Mouse (Mus musculus): ENCODE data around the gene Cd2bp2. TPM values are rescaled to one million over a fixed set of nuclear protein-coding genes. Genes with fewer than 3 reads are reported as not detected.

Cd2bp2 gene
- polyA plus RNA-seq (2017; shearing (Covaris generic)): 80.9 TPM

DNA sequence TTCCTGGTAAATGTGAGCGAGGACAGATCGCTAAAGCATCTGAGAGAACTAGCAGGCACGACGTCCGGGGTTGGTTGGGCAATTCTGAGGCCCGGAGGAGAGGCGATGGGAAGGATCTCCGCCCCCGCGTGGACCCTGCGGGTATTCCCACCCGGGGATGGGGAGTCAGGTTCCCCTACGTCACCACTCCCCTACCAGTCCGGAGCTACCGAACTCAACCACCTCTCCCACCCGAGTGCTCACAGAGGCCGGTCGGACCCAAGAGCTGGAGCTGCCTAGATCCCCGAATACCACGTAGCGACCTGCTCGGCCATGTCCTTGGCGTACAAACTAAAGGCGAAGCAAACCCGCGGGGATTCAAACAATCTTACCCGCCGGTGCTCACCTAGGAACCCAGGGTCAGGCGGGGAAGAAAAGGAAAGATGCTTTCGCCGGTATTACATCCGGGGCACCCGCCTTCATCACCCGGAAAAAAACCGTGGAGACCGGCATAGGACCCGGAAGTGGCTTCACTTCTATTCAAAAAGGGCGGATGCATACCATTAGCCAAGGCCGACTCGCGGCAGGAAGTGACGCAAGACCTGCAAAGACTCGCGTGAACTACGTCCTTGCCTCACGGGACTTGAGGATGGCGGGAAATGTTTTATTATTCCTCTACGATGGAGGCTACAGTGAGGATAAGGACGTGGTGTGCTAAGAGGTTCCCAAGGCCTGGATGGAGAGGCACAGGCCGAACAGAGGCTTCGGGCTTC lies at the start of gene Cd2bp2:
TSS of gene Cd2bp2 (minus strand) at position 507 of the 752 bp plus-strand sequence.

DNA sequence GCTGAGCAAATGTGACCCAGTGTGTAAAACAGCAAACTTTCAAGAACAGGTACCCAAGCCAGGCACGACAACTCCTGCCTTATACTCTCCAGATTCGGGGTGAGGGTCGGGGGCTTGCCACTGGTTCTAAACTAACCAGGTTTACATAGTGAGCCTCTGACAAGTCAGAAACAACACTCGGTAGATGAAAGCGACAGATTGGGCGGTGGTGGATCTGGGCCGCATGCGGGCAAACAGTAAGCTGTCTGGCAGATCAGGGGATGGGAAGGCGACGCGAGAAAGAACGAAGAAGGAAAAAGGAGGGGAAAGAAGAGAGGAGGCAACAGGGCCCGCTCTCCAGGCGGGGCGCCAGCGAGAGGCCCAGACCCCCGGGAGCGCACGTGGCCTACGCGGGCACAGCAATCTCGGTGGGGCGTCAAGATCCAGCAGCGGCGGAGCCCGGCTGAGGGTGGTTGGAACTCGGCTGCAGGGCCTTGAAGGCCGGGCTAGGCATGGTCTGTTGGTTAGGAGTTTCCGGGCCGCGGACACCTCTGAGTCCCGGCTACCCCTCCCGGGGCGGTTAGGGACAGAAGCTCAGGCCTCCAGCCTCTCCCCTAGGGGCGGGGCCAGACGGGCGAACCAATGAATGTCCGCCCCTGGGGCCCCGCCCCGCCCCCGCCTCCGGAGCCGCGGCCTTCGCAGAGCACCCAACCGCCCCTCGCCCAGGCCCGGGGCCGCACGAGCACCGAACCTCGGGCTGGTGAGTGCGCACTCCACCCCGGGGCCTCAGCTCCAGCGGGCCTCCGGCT lies 48.2 kb upstream of the Cd2bp2 start, which contains the start of gene Zfp771:
TSS of gene Zfp771 (plus strand) at position 405 of the 788 bp plus-strand sequence.

DNA sequence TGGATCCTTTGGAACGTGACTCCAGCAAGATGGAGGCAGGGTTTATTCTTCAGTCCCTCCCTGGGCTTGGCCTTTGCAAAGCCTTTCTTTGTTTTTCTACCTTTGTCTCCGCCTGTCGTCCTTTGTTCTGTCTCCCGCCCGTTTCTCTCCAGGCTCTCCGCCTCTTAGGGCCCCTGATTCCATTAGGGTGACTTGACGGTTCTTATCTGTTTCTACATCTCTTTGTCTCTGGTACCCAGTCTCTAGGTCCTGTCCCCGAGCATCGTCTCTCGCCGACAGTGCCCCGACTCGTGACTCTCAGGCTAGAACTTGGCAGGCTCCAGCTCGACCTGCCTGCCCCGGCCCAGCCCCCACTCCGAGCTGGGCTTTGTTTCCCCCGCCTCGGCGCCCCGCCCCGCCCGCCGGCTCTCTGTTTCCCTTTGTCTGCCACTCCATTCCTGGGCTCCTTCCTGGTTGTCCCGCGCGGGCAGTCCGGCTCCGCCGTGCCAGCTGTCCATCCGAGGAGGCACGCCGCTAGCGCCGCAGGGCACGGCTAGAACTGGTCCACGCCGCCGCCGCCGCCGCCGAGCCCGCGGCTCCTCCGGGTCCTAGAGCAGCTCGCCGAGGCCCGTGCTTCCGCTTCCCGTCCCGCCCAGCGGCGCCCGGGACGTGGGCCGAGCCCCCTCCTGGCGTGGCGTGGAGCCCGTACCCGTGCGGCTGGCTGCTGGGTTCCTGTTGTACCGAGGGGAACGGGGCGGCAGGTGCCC lies 36.9 kb upstream of the Cd2bp2 start, which contains the start of the genes Zfp553 and Sept1:
TSS of gene Zfp553 (plus strand) at position 440 of the 746 bp plus-strand sequence.
TSS of gene Sept1 (minus strand) at position 509 of the 746 bp plus-strand sequence.

DNA sequence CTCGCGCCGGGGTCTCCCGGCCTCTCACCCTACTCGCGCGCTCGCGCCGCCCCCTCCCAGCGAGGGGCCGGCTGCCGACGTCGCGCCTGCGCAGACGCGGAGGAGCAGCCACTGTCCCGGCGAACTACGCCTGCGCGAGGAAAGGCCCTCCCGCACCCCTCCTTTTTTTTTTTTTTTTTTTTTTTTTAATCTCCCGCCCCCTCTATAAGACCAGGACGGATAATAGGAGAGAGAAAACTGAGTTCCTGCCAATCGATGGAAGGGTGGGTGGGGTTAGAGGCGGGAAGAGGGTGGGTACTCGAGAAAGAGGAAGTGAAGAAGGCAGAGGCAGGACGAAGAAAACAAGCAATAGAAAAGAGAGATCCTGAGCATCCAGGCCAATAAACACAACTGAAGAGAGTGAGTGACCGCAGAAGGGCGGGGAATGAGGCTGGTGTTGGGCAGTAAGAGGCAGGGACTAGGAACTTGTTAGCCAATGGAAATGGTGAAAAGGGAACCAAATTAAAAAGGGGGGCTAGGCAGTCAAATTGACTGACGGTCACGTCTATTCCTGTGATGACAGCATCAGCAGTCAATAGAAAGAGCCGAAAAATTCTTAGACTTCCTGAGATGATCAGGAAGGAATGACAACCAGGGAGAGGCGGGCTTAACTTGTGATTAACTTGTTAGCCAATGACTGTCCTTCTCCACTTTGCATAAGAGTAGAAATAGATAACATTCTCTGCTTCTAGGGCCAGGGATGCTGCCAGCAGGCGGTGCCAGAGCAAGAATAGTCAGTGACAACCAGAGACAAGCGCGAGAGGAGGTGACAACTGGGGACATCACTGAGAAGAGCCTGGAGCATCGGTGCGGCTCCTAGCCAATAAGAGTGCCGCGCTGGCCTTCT lies 12.9 kb upstream of the Cd2bp2 start, which contains the start of gene Mylpf:
TSS of gene Mylpf (plus strand) at position 338 of the 886 bp plus-strand sequence.

DNA sequence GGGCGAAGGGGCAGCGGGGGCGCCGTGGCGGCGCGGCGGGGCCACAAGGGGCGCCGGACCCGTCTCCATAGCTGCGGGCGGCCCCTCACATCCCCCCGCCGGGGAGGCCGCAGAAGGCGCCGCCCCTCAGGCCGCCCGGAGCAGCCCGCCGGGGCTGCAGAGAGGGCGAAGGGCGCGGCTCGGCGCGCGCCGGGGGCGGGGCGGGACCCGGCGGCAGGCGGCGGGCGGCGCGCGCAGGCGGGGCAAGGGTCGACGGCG lies 12.4 kb upstream of the Cd2bp2 start, which contains the start of gene Tbc1d10b:
TSS of gene Tbc1d10b (minus strand) at position 174 of the 258 bp plus-strand sequence.

Other genes with a start within 250 kb of the Cd2bp2 start
- 0.17 TPM for gene Asphd1, start 246.5 kb downstream of the Cd2bp2 start, polyA plus RNA-seq (2017; shearing (Covaris generic))
- gene Sez6l2, start 245.5 kb downstream of the Cd2bp2 start, polyA plus RNA-seq (2017; shearing (Covaris generic)): 1.5 TPM
- 320 TPM for gene Cdipt, start 220.1 kb downstream of the Cd2bp2 start, polyA plus RNA-seq (2017; shearing (Covaris generic))
- gene Cdiptos, start 220.0 kb downstream of the Cd2bp2 start, polyA plus RNA-seq (2017; shearing (Covaris generic)): 2.9 TPM
- gene Mvp, start 181.4 kb downstream of the Cd2bp2 start, polyA plus RNA-seq (2017; shearing (Covaris generic)): 59.1 TPM
- 0.97 TPM for gene Pagr1b, start 179.6 kb downstream of the Cd2bp2 start, polyA plus RNA-seq (2017; shearing (Covaris generic))
- gene Pagr1a, start 178.7 kb downstream of the Cd2bp2 start, polyA plus RNA-seq (2017; shearing (Covaris generic)): 149 TPM
- gene Gm42742, start 175.0 kb downstream of the Cd2bp2 start, polyA plus RNA-seq (2017; shearing (Covaris generic)): 32.7 TPM
- gene Prrt2, start 174.8 kb downstream of the Cd2bp2 start, polyA plus RNA-seq (2017; shearing (Covaris generic)): 14.6 TPM
- 24.7 TPM for gene Maz, start 169.0 kb downstream of the Cd2bp2 start, polyA plus RNA-seq (2017; shearing (Covaris generic))
- 18.7 TPM for gene Kif22, start 153.6 kb downstream of the Cd2bp2 start, polyA plus RNA-seq (2017; shearing (Covaris generic))
- not detected for gene Zg16, start 108.7 kb downstream of the Cd2bp2 start, polyA plus RNA-seq (2017; shearing (Covaris generic))
- 389 TPM for gene AI467606, start 104.7 kb downstream of the Cd2bp2 start, polyA plus RNA-seq (2017; shearing (Covaris generic))
- 19.1 TPM for gene Qprt, start 73.8 kb downstream of the Cd2bp2 start, polyA plus RNA-seq (2017; shearing (Covaris generic))
- gene Spn, start 58.2 kb downstream of the Cd2bp2 start, polyA plus RNA-seq (2017; shearing (Covaris generic)): 101 TPM
- gene Tbc1d10b, start 12.4 kb upstream of the Cd2bp2 start, polyA plus RNA-seq (2017; shearing (Covaris generic)): 12.2 TPM
- gene Mylpf, start 12.8 kb upstream of the Cd2bp2 start, polyA plus RNA-seq (2017; shearing (Covaris generic)): 20.7 TPM
- gene Zfp553, start 37.0 kb upstream of the Cd2bp2 start, polyA plus RNA-seq (2017; shearing (Covaris generic)): 20.7 TPM
- 488 TPM for gene Sept1, start 37.1 kb upstream of the Cd2bp2 start, polyA plus RNA-seq (2017; shearing (Covaris generic))
- 0.43 TPM for gene Zfp771, start 48.2 kb upstream of the Cd2bp2 start, polyA plus RNA-seq (2017; shearing (Covaris generic))
- gene Dctpp1, start 64.7 kb upstream of the Cd2bp2 start, polyA plus RNA-seq (2017; shearing (Covaris generic)): 48.1 TPM
- gene Sephs2, start 78.0 kb upstream of the Cd2bp2 start, polyA plus RNA-seq (2017; shearing (Covaris generic)): 22.3 TPM
- 433 TPM for gene Itgal, start 100.2 kb upstream of the Cd2bp2 start, polyA plus RNA-seq (2017; shearing (Covaris generic))
- 0.34 TPM for gene Zfp768, start 149.5 kb upstream of the Cd2bp2 start, polyA plus RNA-seq (2017; shearing (Covaris generic))
- 18.2 TPM for gene Zfp747, start 180.0 kb upstream of the Cd2bp2 start, polyA plus RNA-seq (2017; shearing (Covaris generic))
- gene 9130019O22Rik, start 191.1 kb upstream of the Cd2bp2 start, polyA plus RNA-seq (2017; shearing (Covaris generic)): 7.5 TPM
- gene E430018J23Rik, start 197.6 kb upstream of the Cd2bp2 start, polyA plus RNA-seq (2017; shearing (Covaris generic)): 6.0 TPM
- 12.8 TPM for gene Zfp764, start 210.8 kb upstream of the Cd2bp2 start, polyA plus RNA-seq (2017; shearing (Covaris generic))
- gene Zfp688, start 226.0 kb upstream of the Cd2bp2 start, polyA plus RNA-seq (2017; shearing (Covaris generic)): 40.2 TPM